Mouse (Mus musculus): Measurements from ENCODE around the gene Dbnl. TPM values are rescaled to one million over a fixed set of nuclear protein-coding genes. Genes with fewer than 3 reads are reported as not detected.

Dbnl gene
- polyA plus RNA-seq, 1 experiment from 2014 or later, result 64.4 TPM

DNA sequence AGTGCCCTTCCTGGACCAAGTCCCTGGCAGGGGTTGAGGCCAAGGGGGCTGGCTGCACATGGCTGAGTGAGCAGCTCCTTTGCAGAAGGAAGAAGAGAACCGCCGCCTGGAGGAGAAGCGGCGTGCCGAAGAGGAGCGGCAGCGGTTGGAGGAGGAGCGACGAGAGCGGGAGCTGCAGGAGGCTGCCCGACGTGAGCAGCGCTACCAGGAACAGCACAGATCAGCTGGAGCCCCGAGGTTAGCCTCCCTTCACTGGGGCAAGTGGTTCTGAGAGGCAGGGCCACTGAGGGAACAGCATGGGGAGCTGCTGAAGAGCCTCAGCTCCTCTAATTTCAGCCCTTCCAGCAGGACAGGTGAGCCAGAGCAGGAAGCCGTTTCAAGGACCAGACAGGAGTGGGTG is 8.7 kb downstream of the Dbnl start:
- no peaks in the 10 kb centered on the region for H3K9me3 ChIP-seq (replicated peaks)
- no peak overlapping the region for H3K9ac ChIP-seq
- no peaks in the 10 kb centered on the region for H3K27me3 ChIP-seq
- peaks cover 78% of the 10 kb centered on the region for H3K36me3 ChIP-seq
- peaks cover 45% of the 10 kb centered on the region for H3K4me1 ChIP-seq (replicated peaks)
- no peak overlapping the region for H3K4me2 ChIP-seq
- H3K4me3 ChIP-seq, result no peak overlapping the region
- WGBS, result 81% methylated on average over 15 of the region's 15 CpGs
- ATAC-seq (replicated peaks; ENCODE audit: insufficient number of reproducible peaks, insufficient read depth, low FRiP score, low read depth), result no peak
- no peak overlapping the region for H3K27ac ChIP-seq

DNA sequence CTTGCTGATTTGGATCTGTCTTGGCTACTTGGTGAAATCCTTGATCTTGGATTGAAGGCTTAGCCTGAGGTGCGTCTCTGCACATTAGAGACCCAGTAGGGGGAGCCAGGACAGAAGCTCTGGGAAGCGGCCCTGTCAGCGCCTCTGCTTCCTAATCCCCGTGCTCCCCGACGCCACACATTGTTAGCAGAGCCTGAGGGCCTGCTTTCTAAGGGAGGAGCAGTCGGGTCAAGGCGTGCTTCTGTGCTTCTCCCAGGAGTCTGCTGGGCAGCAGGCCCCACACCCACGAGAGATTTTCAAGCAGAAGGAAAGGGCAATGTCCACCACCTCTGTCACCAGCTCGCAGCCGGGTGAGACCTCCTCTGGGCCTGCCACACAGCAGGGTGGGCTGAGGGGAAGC is 9.1 kb downstream of the Dbnl start:
- no peak for ATAC-seq (replicated peaks; ENCODE audit: insufficient number of reproducible peaks, insufficient read depth, low FRiP score, low read depth)
- H3K27ac ChIP-seq, result no peak overlapping the region
- no peak overlapping the region for H3K9ac ChIP-seq
- H3K9me3 ChIP-seq (replicated peaks), result no peaks in the 10 kb centered on the region
- H3K4me1 ChIP-seq (replicated peaks), result peaks cover 46% of the 10 kb centered on the region
- WGBS, result 70% methylated on average over 11 of the region's 11 CpGs
- H3K4me3 ChIP-seq, result no peak overlapping the region
- peaks cover 73% of the 10 kb centered on the region for H3K36me3 ChIP-seq
- H3K4me2 ChIP-seq, result no peak overlapping the region
- no peaks in the 10 kb centered on the region for H3K27me3 ChIP-seq

DNA sequence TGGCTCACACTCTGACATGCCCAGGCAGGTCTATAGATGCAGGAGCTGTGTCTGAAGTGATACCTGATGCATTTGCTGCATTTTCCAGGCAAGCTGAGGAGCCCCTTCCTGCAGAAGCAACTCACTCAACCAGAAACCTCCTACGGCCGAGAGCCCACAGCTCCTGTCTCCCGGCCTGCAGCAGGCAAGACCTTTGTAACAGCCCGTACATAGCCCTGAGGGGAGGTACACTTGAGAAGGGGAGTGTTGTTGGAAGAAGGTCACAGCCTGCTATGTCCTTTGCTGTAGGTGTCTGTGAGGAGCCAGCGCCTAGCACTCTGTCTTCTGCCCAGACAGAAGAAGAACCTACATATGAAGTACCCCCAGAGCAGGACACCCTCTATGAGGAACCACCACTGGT is 9.6 kb downstream of the Dbnl start:
- Histone ChIP-seq H3K4me2 (no peak overlapping the region), H3K4me3 (no peak overlapping the region), H3K36me3 (peaks cover 68% of the 10 kb centered on the region), H3K27ac (no peak overlapping the region), H3K4me1 (replicated peaks) (peaks cover 46% of the 10 kb centered on the region), H3K27me3 (no peaks in the 10 kb centered on the region), H3K9me3 (replicated peaks) (no peaks in the 10 kb centered on the region), H3K9ac (no peak overlapping the region)
- no peak for ATAC-seq (replicated peaks; ENCODE audit: insufficient number of reproducible peaks, insufficient read depth, low FRiP score, low read depth)
- WGBS, result 79% methylated on average over 5 of the region's 5 CpGs

DNA sequence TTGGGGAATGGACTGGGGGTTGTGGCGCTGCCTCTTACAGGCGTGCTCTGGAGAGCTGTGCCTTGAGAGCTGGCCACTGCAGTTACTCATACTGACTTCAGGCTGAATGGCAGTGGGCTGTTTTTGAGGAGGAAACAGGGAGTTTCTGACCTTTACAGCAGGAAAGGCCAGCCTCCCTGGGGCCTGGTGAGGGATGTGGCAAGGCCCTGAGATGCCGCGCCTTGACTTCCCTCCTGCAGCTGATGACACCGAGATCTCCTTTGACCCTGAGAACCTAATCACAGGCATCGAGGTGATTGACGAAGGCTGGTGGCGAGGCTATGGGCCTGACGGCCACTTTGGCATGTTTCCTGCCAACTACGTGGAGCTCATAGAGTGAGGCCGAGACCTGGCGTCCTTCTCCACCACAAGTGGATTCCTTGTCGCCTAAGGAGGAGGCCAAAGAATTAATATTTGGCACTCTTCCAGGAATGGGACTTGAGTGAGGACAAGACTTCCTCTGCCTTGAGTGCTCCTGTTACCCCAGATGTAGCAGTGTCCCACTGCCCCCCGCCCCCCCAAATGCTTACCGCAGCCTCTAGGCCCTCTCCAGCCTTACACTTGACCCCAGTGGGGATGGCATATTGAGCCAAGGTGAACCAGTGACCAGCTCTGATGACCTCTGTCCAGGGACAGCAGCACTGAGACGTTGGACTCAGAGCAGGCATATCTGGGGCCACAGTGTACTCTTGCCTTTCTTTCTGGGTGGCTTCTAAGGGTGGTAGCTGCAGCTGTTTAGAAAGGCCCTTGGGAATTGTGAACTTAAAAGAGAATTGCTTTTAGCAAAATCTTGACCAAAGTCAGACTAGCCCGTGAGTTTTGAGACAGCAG is 11.6 kb downstream of the Dbnl start:
- 62% methylated on average over 17 of the region's 17 CpGs for WGBS
- Histone ChIP-seq H3K36me3 (peaks cover 53% of the 10 kb centered on the region), H3K27me3 (no peaks in the 10 kb centered on the region), H3K4me1 (replicated peaks) (peaks cover 57% of the 10 kb centered on the region), H3K4me3 (no peak overlapping the region), H3K4me2 (no peak overlapping the region), H3K9me3 (replicated peaks) (no peaks in the 10 kb centered on the region), H3K9ac (no peak overlapping the region), H3K27ac (peak overlapping the region; percentile 91; the same call in 1 of the 2 replicates)
- ATAC-seq (replicated peaks; ENCODE audit: insufficient number of reproducible peaks, insufficient read depth, low FRiP score, low read depth), result no peak

DNA sequence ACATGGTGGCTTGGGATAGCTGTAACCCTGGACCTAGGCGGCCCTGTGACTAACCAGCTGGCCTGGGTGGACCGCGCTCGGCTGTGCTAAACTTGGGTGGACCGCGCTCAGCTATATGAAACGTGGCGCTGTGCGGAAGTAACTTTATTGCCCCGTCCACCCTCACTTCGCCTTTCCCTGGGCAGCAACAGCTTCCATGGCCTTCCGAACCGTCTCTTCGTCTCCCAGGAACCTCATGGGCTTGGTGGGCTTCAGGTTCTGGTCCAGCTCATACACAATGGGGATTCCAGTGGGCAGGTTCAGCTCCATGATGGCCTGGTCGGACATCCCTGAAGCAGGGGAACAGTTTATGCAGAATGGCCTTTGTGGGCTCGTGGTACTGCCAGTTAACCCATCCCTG is 13.2 kb downstream of the Dbnl start:
- Histone ChIP-seq H3K36me3 (peaks cover 47% of the 10 kb centered on the region), H3K9me3 (replicated peaks) (no peaks in the 10 kb centered on the region), H3K4me2 (peak overlapping the region; percentile 55), H3K4me3 (peak overlapping the region; percentile 63), H3K27ac (peak overlapping the region; percentile 91), H3K4me1 (replicated peaks) (peaks cover 43% of the 10 kb centered on the region), H3K9ac (peak overlapping the region; percentile 79), H3K27me3 (no peaks in the 10 kb centered on the region)
- WGBS, result 89% methylated on average over 16 of the region's 16 CpGs
- ATAC-seq (replicated peaks; ENCODE audit: insufficient number of reproducible peaks, insufficient read depth, low FRiP score, low read depth), result no peak

DNA sequence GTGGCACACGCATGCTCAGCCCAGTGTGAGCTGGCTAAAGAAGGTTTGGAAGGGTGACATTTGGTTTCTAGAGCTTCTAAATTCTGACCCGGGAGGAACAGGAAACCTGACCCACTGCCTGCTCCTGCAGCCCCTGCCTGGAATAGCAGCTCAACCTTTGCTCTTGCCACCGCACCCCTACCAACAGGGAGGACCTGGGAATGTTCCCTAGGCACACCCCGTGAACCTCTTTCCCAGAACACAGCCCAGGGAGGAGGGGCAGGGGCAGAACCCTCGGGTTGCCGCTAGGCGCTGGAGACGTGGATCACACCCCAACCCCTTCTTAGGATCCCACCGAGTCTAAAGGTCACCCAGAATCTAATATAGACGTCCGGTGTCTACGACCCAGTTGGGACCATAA is 13.7 kb downstream of the Dbnl start:
- Histone ChIP-seq H3K9me3 (replicated peaks) (no peaks in the 10 kb centered on the region), H3K27ac (peak overlapping the region; percentile 91), H3K9ac (peak overlapping the region; percentile 79), H3K4me3 (peak overlapping the region; percentile 63), H3K36me3 (peaks cover 42% of the 10 kb centered on the region), H3K4me2 (peak overlapping the region; percentile 55), H3K4me1 (replicated peaks) (peaks cover 38% of the 10 kb centered on the region), H3K27me3 (no peaks in the 10 kb centered on the region)
- 34% methylated on average over 12 of the region's 12 CpGs for WGBS
- ATAC-seq (replicated peaks; ENCODE audit: insufficient number of reproducible peaks, insufficient read depth, low FRiP score, low read depth), result 0 out of 2 replicates have a peak, but pooled peaks have one; percentile 24

DNA sequence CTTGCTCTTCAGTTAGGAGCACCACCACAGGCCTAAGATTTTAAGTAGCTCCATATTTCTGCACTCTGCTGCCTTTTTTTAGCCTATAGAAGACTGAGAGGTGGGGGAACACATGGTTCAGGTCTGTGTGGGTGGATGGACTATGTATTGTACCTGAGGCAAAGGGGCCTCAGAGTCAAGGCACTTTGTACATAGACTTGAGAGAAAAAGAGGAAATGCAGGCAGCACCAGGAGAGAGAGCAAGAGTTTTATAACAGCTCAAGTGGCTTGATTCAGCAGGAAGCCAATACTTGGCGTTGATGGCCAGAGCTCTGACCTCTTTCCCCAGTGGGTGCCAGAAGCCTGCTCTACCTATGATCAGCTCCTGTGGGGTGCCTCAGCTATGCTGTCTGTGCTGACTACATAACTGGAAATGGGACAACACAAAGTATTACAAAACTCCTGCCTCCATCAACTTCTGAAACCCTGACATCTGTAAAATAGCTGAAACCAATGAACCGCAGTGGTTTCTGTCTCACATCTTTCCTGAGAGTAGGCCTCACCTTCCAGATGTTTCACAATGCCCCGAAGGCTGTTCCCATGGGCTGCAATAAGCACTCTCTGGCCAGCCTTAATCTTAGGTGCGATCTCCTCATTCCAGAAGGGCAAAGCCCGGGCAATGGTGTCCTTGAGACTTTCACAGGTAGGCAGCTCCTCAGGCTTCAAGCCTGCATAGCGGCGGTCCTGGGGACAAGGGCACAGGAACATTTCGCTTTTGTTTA is 14.3 kb downstream of the Dbnl start:
- Histone ChIP-seq H3K27me3 (no peaks in the 10 kb centered on the region), H3K4me2 (peak overlapping the region; percentile 55), H3K9ac (peak overlapping the region; percentile 79), H3K9me3 (replicated peaks) (no peaks in the 10 kb centered on the region), H3K36me3 (peaks cover 35% of the 10 kb centered on the region), H3K27ac (peak overlapping the region; percentile 91), H3K4me1 (replicated peaks) (peaks cover 38% of the 10 kb centered on the region), H3K4me3 (peak overlapping the region; percentile 63)
- 50% methylated on average over 8 of the region's 8 CpGs for WGBS
- ATAC-seq (replicated peaks; ENCODE audit: insufficient number of reproducible peaks, insufficient read depth, low FRiP score, low read depth), result no peak

DNA sequence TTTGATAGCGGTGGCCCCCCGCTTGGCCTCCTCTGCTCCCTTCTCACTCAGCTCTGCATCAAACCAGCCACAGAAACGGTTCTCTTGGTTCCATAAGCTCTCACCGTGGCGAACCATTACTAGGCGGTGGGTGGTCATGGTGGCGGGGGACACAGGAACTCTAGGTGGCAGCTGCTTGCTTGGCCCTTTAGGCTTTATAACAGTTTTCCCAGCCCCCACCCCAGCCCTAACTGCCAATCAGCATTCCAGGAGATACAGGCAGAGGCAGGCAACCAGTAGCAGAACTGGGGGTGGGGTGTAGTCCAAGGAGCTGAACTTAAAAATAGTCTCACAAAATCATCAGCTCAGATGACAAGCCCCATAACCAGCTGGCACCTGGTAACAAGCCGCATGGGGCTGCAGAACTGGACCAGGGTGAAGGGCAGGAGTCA is 15.3 kb downstream of the Dbnl start, which contains the start of gene Pgam2:
Gene Pgam2 (minus strand): TSS at position 183 of the 431 bp plus-strand sequence.
- Histone ChIP-seq H3K4me2 (peak within 1 kb of the TSS; percentile 55), H3K27me3 (no peaks in the 10 kb centered on the region), H3K9me3 (replicated peaks) (no peaks in the 10 kb centered on the region), H3K4me3 (peak within 1 kb of the TSS; percentile 63), H3K36me3 (peaks cover 28% of the 10 kb centered on the region), H3K4me1 (replicated peaks) (peaks cover 38% of the 10 kb centered on the region), H3K9ac (peak within 1 kb of the TSS; percentile 79), H3K27ac (peak within 1 kb of the TSS; percentile 91)
- ATAC-seq (replicated peaks; ENCODE audit: insufficient number of reproducible peaks, insufficient read depth, low FRiP score, low read depth), result peak; percentile 83
- WGBS, result 19% methylated on average over 8 of the region's 8 CpGs

DNA sequence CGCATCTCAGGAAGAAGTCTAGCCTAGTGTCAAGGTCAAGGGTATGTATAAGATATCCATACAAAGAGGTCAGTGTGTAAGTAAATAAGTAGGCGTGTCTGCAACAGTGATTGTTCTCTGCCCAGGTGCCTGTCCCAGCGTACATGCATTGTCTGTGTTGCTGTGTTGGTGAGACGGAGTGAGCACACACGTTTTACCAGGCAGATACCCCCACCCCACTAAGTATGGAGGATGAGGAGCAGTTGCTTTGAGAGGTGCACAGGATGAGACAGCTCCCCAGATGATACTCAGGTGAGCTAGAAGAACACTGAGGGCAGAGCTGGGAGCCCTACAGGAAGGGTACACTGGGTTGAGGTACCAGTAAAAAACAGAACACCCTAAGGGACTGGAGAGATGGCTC is 15.9 kb downstream of the Dbnl start:
- Histone ChIP-seq H3K36me3 (peaks cover 22% of the 10 kb centered on the region), H3K4me1 (replicated peaks) (peaks cover 38% of the 10 kb centered on the region), H3K9ac (no peak overlapping the region), H3K4me3 (no peak overlapping the region), H3K27me3 (no peaks in the 10 kb centered on the region), H3K4me2 (peak overlapping the region; percentile 55), H3K9me3 (replicated peaks) (no peaks in the 10 kb centered on the region), H3K27ac (peak overlapping the region; percentile 91)
- 51% methylated on average over 5 of the region's 5 CpGs for WGBS
- no peak for ATAC-seq (replicated peaks; ENCODE audit: insufficient number of reproducible peaks, insufficient read depth, low FRiP score, low read depth)

DNA sequence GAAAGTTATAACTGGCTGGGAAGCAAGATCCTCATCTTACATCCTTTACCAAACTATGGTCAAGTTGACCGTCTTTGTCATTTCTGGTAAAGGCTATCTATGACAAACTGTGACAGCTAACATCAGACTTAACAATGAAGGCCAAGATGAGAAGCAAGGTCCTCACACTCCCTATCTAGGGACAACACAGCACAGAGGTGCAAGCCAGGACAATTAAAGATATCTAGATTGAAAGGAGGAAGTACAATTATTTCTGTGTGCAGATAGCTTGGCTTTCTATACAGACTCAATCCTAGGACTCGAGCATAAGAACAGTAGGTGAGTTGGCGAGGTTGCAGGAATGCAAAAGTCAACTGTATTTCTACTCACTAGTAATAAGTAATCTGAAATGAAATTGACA is 17.4 kb downstream of the Dbnl start:
- Histone ChIP-seq H3K4me1 (replicated peaks) (peaks cover 24% of the 10 kb centered on the region), H3K9ac (no peak overlapping the region), H3K36me3 (peaks cover 8% of the 10 kb centered on the region; the same call in 1 of the 2 replicates), H3K4me3 (no peak overlapping the region), H3K27me3 (no peaks in the 10 kb centered on the region), H3K27ac (no peak overlapping the region), H3K4me2 (no peak overlapping the region), H3K9me3 (replicated peaks) (no peaks in the 10 kb centered on the region)
- 75% methylated on average over 3 of the region's 3 CpGs for WGBS
- no peak for ATAC-seq (replicated peaks; ENCODE audit: insufficient number of reproducible peaks, insufficient read depth, low FRiP score, low read depth)

DNA sequence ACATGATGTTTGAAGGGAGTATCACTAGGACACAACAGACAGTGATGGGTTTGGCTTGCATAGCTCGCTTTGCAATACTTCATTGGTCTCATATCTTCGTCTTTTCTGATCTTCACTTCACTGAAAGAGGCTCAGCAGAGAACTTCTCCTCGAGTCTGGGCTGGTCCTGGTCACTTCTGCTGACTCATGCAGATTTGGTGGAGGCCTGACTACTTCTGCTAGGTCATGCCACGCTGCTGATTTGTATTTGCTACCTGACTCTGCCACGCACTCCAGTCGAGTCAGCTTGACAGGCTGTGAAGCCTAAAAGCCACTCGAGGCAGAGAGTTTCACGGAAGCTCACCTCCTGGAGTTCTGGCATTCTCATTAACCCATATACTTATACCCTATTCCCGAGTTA is 19.7 kb downstream of the Dbnl start:
- Histone ChIP-seq H3K9ac (no peak overlapping the region), H3K4me3 (no peak overlapping the region), H3K27ac (no peak overlapping the region), H3K4me2 (no peak overlapping the region), H3K9me3 (replicated peaks) (no peaks in the 10 kb centered on the region), H3K36me3 (no peaks in the 10 kb centered on the region), H3K27me3 (no peaks in the 10 kb centered on the region), H3K4me1 (replicated peaks) (peaks cover 11% of the 10 kb centered on the region)
- ATAC-seq (replicated peaks; ENCODE audit: insufficient number of reproducible peaks, insufficient read depth, low FRiP score, low read depth), result no peak
- WGBS, result 83% methylated on average over 9 of the region's 9 CpGs

Measured in heart, embryonic 15.5 days (tissue).